Mouse (Mus musculus) MEL (cell line): ENCODE measurements around the gene Kitl. TPM values are rescaled to one million over a fixed set of nuclear protein-coding genes. Genes with fewer than 3 reads are reported as not detected.

Source experiments
- DNase-seq: peaks from one replicate; pipeline ENCODE4 v3.0.0; 2011; ENCODE audit warnings: low read depth, low spot score
- H3K27ac ChIP-seq: 2 replicates; pipeline ENCODE4 v1.5.1; 2012; ENCODE audit warnings: low read depth, mild to moderate bottlenecking, control low read depth, low read length, moderate library complexity; ENCODE audit not compliant: control insufficient read depth
- H3K27me3 ChIP-seq, 2 experiments: fragments of 150-350 bp in 1 of 2; sonication (generic) in 1 of 2; 2 replicates each; pipeline ENCODE4 v1.6.1; 2012; ENCODE audit warnings: low read length in 2 of 2, mild to moderate bottlenecking in 2 of 2, improper control_type of control experiment in 1 of 2, moderate library complexity in 1 of 2; ENCODE audit not compliant: insufficient read depth in 2 of 2, control insufficient read depth in 1 of 2
- H3K36me3 ChIP-seq, 2 experiments: 2 replicates each; pipeline ENCODE4 v1.6.1; 2012 to 2014; ENCODE audit warnings: low read length in 2 of 2, improper control_type of control experiment in 1 of 2, inconsistent platforms in 1 of 2, mild to moderate bottlenecking in 1 of 2; ENCODE audit not compliant: insufficient read depth in 2 of 2, control insufficient read depth in 1 of 2
- H3K4me1 ChIP-seq, 2 experiments: fragments of 150-350 bp in 1 of 2; sonication (generic) in 1 of 2; 2 replicates each; pipeline ENCODE4 v1.6.1; 2012; ENCODE audit warnings: low read length in 2 of 2, improper control_type of control experiment in 1 of 2, mild to moderate bottlenecking in 1 of 2; ENCODE audit not compliant: insufficient read depth in 2 of 2, control insufficient read depth in 1 of 2
- H3K4me3 ChIP-seq, 2 experiments: fragments of 150-350 bp in 1 of 2; sonication (generic) in 1 of 2; 2 replicates each; pipeline ENCODE4 v1.5.1; 2012; ENCODE audit warnings: low read depth in 2 of 2, low read length in 2 of 2, mild to moderate bottlenecking in 2 of 2, moderate library complexity in 2 of 2, control low read depth in 1 of 2, improper control_type of control experiment in 1 of 2; ENCODE audit not compliant: control insufficient read depth in 1 of 2, insufficient read depth in 1 of 2
- H3K79me2 ChIP-seq: 2 replicates; pipeline ENCODE4 v1.6.1; 2012; ENCODE audit warnings: mild to moderate bottlenecking, low read length, moderate library complexity; ENCODE audit not compliant: control insufficient read depth, poor library complexity, insufficient read depth
- H3K9ac ChIP-seq: 2 replicates; pipeline ENCODE4 v1.6.1; 2012; ENCODE audit warnings: low read depth, mild to moderate bottlenecking, control low read depth, low read length, moderate library complexity; ENCODE audit not compliant: control insufficient read depth, poor library complexity, severe bottlenecking
- H3K9me3 ChIP-seq: fragments of 150-350 bp; sonication (generic); replicated peaks from 2 replicates; pipeline ENCODE4 v1.6.1; 2012; ENCODE audit warnings: mild to moderate bottlenecking, low read length, improper control_type of control experiment, moderate library complexity; ENCODE audit not compliant: insufficient read depth
- CHD1 ChIP-seq: IDR thresholded peaks from 2 replicates; pipeline ENCODE4 v1.6.1; 2012; ENCODE audit warnings: low read depth, mild to moderate bottlenecking, inconsistent platforms, low read length, improper control_type of control experiment
- CHD2 ChIP-seq: IDR thresholded peaks from 2 replicates; pipeline ENCODE4 v1.6.1; 2011; ENCODE audit warnings: low read length, improper control_type of control experiment
- CTCF ChIP-seq, 3 experiments: IDR thresholded peaks in 2 of 3; conservative IDR thresholded peaks in 1 of 3; 2 replicates each; pipeline ENCODE4 v1.5.1; 2011 to 2012; ENCODE audit warnings: low read length in 3 of 3, low read depth in 2 of 3, mild to moderate bottlenecking in 2 of 3, improper control_type of control experiment in 1 of 3, inconsistent platforms in 1 of 3, mixed read lengths in 1 of 3, moderate library complexity in 1 of 3; ENCODE audit not compliant: control insufficient read depth in 1 of 3, insufficient read depth in 1 of 3, poor library complexity in 1 of 3, severe bottlenecking in 1 of 3
- ELF1 ChIP-seq: IDR thresholded peaks from 2 replicates; pipeline ENCODE4 v1.6.1; 2014; ENCODE audit warnings: low read depth, mild to moderate bottlenecking, inconsistent platforms, low read length, improper control_type of control experiment, moderate library complexity
- EP300 ChIP-seq, 2 experiments: IDR thresholded peaks; 2 replicates each; pipeline ENCODE4 v1.6.1; 2011; ENCODE audit warnings: improper control_type of control experiment in 2 of 2, low read length in 2 of 2, low read depth in 1 of 2, mild to moderate bottlenecking in 1 of 2
- GABPA ChIP-seq: IDR thresholded peaks from 2 replicates; pipeline ENCODE4 v1.6.1; 2012; ENCODE audit warnings: low read depth, mild to moderate bottlenecking, inconsistent platforms, low read length, improper control_type of control experiment, moderate library complexity
- GATA1 ChIP-seq: IDR thresholded peaks from 2 replicates; pipeline ENCODE4 v1.6.1; 2011; ENCODE audit warnings: low read depth, low read length, improper control_type of control experiment
- MYC ChIP-seq: IDR thresholded peaks from 2 replicates; pipeline ENCODE4 v1.6.1; 2011; ENCODE audit warnings: low read depth, mild to moderate bottlenecking, low read length, improper control_type of control experiment, moderate library complexity
- NRF1 ChIP-seq: IDR thresholded peaks from 2 replicates; pipeline ENCODE4 v1.6.1; 2014; ENCODE audit warnings: low read depth, mild to moderate bottlenecking, inconsistent platforms, low read length, improper control_type of control experiment, moderate library complexity; ENCODE audit not compliant: poor library complexity, insufficient read depth, severe bottlenecking
- POLR2AphosphoS2 ChIP-seq: IDR thresholded peaks from 2 replicates; pipeline ENCODE4 v1.6.1; 2011; ENCODE audit warnings: low read length, improper control_type of control experiment
- TBP ChIP-seq: IDR thresholded peaks from 2 replicates; pipeline ENCODE4 v1.8.0; 2011; ENCODE audit warnings: low read depth, low read length, improper control_type of control experiment
- TCF12 ChIP-seq: IDR thresholded peaks from 2 replicates; pipeline ENCODE4 v1.6.1; 2014; ENCODE audit warnings: low read depth, mild to moderate bottlenecking, inconsistent platforms, low read length, improper control_type of control experiment, moderate library complexity
- UBTF ChIP-seq: IDR thresholded peaks from 2 replicates; pipeline ENCODE4 v1.6.1; 2012; ENCODE audit warnings: low read depth, mild to moderate bottlenecking, inconsistent platforms, low read length, improper control_type of control experiment, moderate library complexity, borderline replicate concordance; ENCODE audit not compliant: insufficient read depth
- USF2 ChIP-seq, 2 experiments: IDR thresholded peaks; 2 replicates each; pipeline ENCODE4 v1.6.1; 2011 to 2012; ENCODE audit warnings: improper control_type of control experiment in 2 of 2, low read length in 2 of 2, borderline replicate concordance in 1 of 2, inconsistent platforms in 1 of 2, low read depth in 1 of 2, mild to moderate bottlenecking in 1 of 2; ENCODE audit not compliant: insufficient read depth in 1 of 2
- ZC3H11A ChIP-seq: IDR thresholded peaks from 2 replicates; pipeline ENCODE4 v1.6.1; 2012; ENCODE audit warnings: low read depth, mild to moderate bottlenecking, inconsistent platforms, low read length, improper control_type of control experiment
- ZKSCAN1 ChIP-seq: IDR thresholded peaks from 2 replicates; pipeline ENCODE4 v1.6.1; 2012; ENCODE audit warnings: low read depth, mild to moderate bottlenecking, inconsistent platforms, low read length, improper control_type of control experiment, moderate library complexity
- ZMIZ1 ChIP-seq: IDR thresholded peaks from 2 replicates; pipeline ENCODE4 v1.6.1; 2012; ENCODE audit warnings: low read depth, mild to moderate bottlenecking, inconsistent platforms, low read length, improper control_type of control experiment, moderate library complexity
- ZNF384 ChIP-seq: IDR thresholded peaks from 2 replicates; pipeline ENCODE4 v1.6.1; 2012; ENCODE audit warnings: low read depth, mild to moderate bottlenecking, inconsistent platforms, low read length, improper control_type of control experiment
- polyA plus RNA-seq, 2 experiments: library from polyadenylated mRNA; stranded (reverse) in 1 of 2; unstranded in 1 of 2; fragments of >175 nt in 1 of 2; fragments of >200 nt in 1 of 2; gene quantifications; 2 replicates each; pipeline versions ENCODE4 v1.2.1 to v1.2.4; 2012; ENCODE audit warnings: low replicate concordance in 2 of 2, low read depth in 1 of 2; ENCODE audit not compliant: insufficient read length in 2 of 2, insufficient read depth in 1 of 2, missing spikeins in 1 of 2
- total RNA-seq: library from RNA; depleted of rRNA; stranded (reverse); fragments of 300-350 nt; gene quantifications from 2 replicates; pipeline ENCODE4 v1.2.3, GENCODE M21; 2012

Kitl gene
- total and polyA plus RNA-seq, 3 experiments: not detected

- H3K4me3 ChIP-seq: no peak overlapping the region
- TF ChIP-seq ZMIZ1 (no peak), ZKSCAN1 (no peak), ELF1 (no peak), EP300 (IDR thresholded peaks at IDR 0.05; ENCODE audit: low read depth in 1 of 2, low read length in 2 of 2) (no peak), UBTF (no peak), TBP (no peak), CHD1 (no peak), ZC3H11A (no peak)
- TF ChIP-seq, all 39 proteins: peak for 0
- H3K9me3 ChIP-seq: no peaks in the 10 kb centered on the region
- H3K4me1 ChIP-seq: no peaks in the 10 kb centered on the region
- no peaks in the 10 kb centered on the region for H3K36me3 ChIP-seq
- no peak overlapping the region for H3K27ac ChIP-seq
- no peaks in the 10 kb centered on the region for H3K79me2 ChIP-seq
- no peaks in the 10 kb centered on the region for H3K27me3 ChIP-seq
- H3K9ac ChIP-seq: no peak overlapping the region
- DNase-seq: no peak
These were observed 5.1 kb upstream of the Kitl start for GRCm38 (mm10) chr10:100010291-100010690.

- H3K27ac ChIP-seq: no peak overlapping the region
- H3K36me3 ChIP-seq: no peaks in the 10 kb centered on the region
- no peaks in the 10 kb centered on the region for H3K9me3 ChIP-seq
- no peak for DNase-seq
- TF ChIP-seq POLR2AphosphoS2 (no peak), ZC3H11A (no peak), MYC (no peak), NRF1 (no peak), GATA1 (no peak), UBTF (no peak), TCF12 (no peak), CTCF (IDR thresholded peaks at IDR 0.05 in 2 of 3, conservative IDR thresholded peaks at IDR 0.05 in 1 of 3; ENCODE audit: control insufficient read depth in 1 of 3, insufficient read depth in 1 of 3, low read depth in 2 of 3, low read length in 3 of 3, poor library complexity in 1 of 3, severe bottlenecking in 1 of 3) (no peak), GABPA (no peak), CHD2 (no peak), ZNF384 (no peak), ZKSCAN1 (no peak), USF2 (IDR thresholded peaks at IDR 0.05; ENCODE audit: borderline replicate concordance in 1 of 2, insufficient read depth in 1 of 2, low read depth in 1 of 2, low read length in 2 of 2) (no peak), CHD1 (no peak)
- H3K4me1 ChIP-seq: no peaks in the 10 kb centered on the region
- H3K79me2 ChIP-seq: no peaks in the 10 kb centered on the region
- no peak overlapping the region for H3K4me3 ChIP-seq
- no peaks in the 10 kb centered on the region for H3K27me3 ChIP-seq
- no peak overlapping the region for H3K9ac ChIP-seq
These were observed 1.3 kb upstream of the Kitl start for GRCm38 (mm10) chr10:100014096-100014495.
